Mouse (Mus musculus): ENCODE measurements at regions not wholly inside any gene's neighbourhood (a gene's known extent, or its start where the extent isn't known, plus 50 kb on each side); places are given as distances from the start of the nearest gene placed in this dataset.

- no peak for DNase-seq (ENCODE audit: low spot score)
Observed at GRCm38 (mm10) chr11:43370025-43370424, 56.0 kb downstream of the Pttg1 start.

- no peak for DNase-seq (ENCODE audit: low spot score)
Observed at GRCm38 (mm10) chr11:43368346-43368745, 57.7 kb downstream of the Pttg1 start.

GRCm38 (mm10) chr11:43361858-43362257, 64.2 kb downstream of the Pttg1 start:
- no peak for DNase-seq (ENCODE audit: low spot score)

- peak; percentile 46 for DNase-seq (ENCODE audit: low spot score)
Observed at GRCm38 (mm10) chr11:43358390-43359291, 67.4 kb downstream of the Pttg1 start.

GRCm38 (mm10) chr11:43353602-43354001, 72.4 kb downstream of the Pttg1 start:
- DNase-seq (ENCODE audit: low spot score), result no peak

- no peak for DNase-seq (ENCODE audit: low spot score)
Observed at GRCm38 (mm10) chr11:43353030-43353429, 73.0 kb downstream of the Pttg1 start.

- no peak for DNase-seq (ENCODE audit: low spot score)
Observed at GRCm38 (mm10) chr11:43351818-43352217, 74.2 kb downstream of the Pttg1 start.

- DNase-seq (ENCODE audit: low spot score), result no peak
Observed at GRCm38 (mm10) chr11:43351348-43351747, 74.7 kb downstream of the Pttg1 start.

- no peak for DNase-seq (ENCODE audit: low spot score)
Observed at GRCm38 (mm10) chr11:43350242-43350641, 75.8 kb downstream of the Pttg1 start.

GRCm38 (mm10) chr11:43349564-43349963, 76.5 kb downstream of the Pttg1 start:
- DNase-seq (ENCODE audit: low spot score), result no peak

GRCm38 (mm10) chr11:43348571-43348970, 77.5 kb downstream of the Pttg1 start:
- DNase-seq (ENCODE audit: low spot score), result peak; percentile 71

GRCm38 (mm10) chr11:43346489-43346888, 79.6 kb downstream of the Pttg1 start:
- DNase-seq (ENCODE audit: low spot score), result no peak

GRCm38 (mm10) chr11:43344767-43345561, 81.1 kb downstream of the Pttg1 start:
- DNase-seq (ENCODE audit: low spot score), result no peak

GRCm38 (mm10) chr11:43343574-43343973, 82.5 kb downstream of the Pttg1 start:
- no peak for DNase-seq (ENCODE audit: low spot score)

GRCm38 (mm10) chr11:43338377-43338993, 87.6 kb downstream of the Pttg1 start:
- DNase-seq (ENCODE audit: low spot score), result no peak

GRCm38 (mm10) chr11:43335668-43336265, 90.3 kb downstream of the Pttg1 start:
- no peak for DNase-seq (ENCODE audit: low spot score)

- no peak for DNase-seq (ENCODE audit: low spot score)
Observed at GRCm38 (mm10) chr11:43333547-43333946, 92.5 kb downstream of the Pttg1 start.

GRCm38 (mm10) chr11:43313996-43314395, 112.1 kb downstream of the Pttg1 start:
- DNase-seq (ENCODE audit: low spot score), result no peak

Data from thymus, postnatal 0 days (tissue).